Mouse (Mus musculus) midbrain, embryonic 13.5 days (tissue): ENCODE measurements at regions not wholly inside any gene's neighbourhood (a gene's known extent, or its start where the extent isn't known, plus 50 kb on each side); places are given as distances from the start of the nearest gene placed in this dataset.

ENCODE experiments used
- ATAC-seq: fragments of 200-750 bp; cut with Nextera tagmentation; 2 replicates; pipeline ENCODE4 v1.8.0; 2017; ENCODE audit warnings: mild to moderate bottlenecking, moderate TSS enrichment, moderate library complexity
- H3K27ac ChIP-seq: fragments of 300-500 bp; sonication (generic); 2 replicates; pipeline ENCODE4 v1.5.1; 2015; ENCODE audit warnings: inconsistent platforms, mild to moderate bottlenecking, moderate library complexity
- H3K27me3 ChIP-seq: fragments of 300-500 bp; sonication (generic); 2 replicates; pipeline ENCODE4 v1.6.1; 2015; ENCODE audit warnings: mild to moderate bottlenecking, inconsistent platforms
- H3K36me3 ChIP-seq: fragments of 300-500 bp; sonication (generic); 2 replicates; pipeline ENCODE4 v1.6.1; 2015; ENCODE audit warnings: mild to moderate bottlenecking, inconsistent platforms
- H3K4me1 ChIP-seq: fragments of 300-500 bp; sonication (generic); replicated peaks from 2 replicates; pipeline ENCODE4 v1.6.1; 2015; ENCODE audit warnings: inconsistent platforms
- H3K4me2 ChIP-seq: fragments of 300-500 bp; sonication (generic); replicated peaks from 2 replicates; pipeline ENCODE4 v1.6.1; 2015; ENCODE audit warnings: moderate library complexity, mild to moderate bottlenecking, inconsistent platforms
- H3K4me3 ChIP-seq: fragments of 300-500 bp; sonication (generic); replicated peaks from 2 replicates; pipeline ENCODE4 v1.5.1; 2015; ENCODE audit warnings: mild to moderate bottlenecking, inconsistent platforms
- H3K9ac ChIP-seq: fragments of 300-500 bp; sonication (generic); replicated peaks from 2 replicates; pipeline ENCODE4 v1.6.1; 2015; ENCODE audit warnings: mild to moderate bottlenecking, inconsistent platforms
- H3K9me3 ChIP-seq: fragments of 300-500 bp; sonication (generic); 2 replicates; pipeline ENCODE4 v1.6.1; 2016; ENCODE audit warnings: mild to moderate bottlenecking, inconsistent platforms
- WGBS: fragments of 180-500 bp; shearing (Covaris S2); methylation state at CpG from one replicate; pipeline ENCODE4 v1.1.7; 2015; 5-methylcytosine and 5-hydroxymethylcytosine counted together

DNA sequence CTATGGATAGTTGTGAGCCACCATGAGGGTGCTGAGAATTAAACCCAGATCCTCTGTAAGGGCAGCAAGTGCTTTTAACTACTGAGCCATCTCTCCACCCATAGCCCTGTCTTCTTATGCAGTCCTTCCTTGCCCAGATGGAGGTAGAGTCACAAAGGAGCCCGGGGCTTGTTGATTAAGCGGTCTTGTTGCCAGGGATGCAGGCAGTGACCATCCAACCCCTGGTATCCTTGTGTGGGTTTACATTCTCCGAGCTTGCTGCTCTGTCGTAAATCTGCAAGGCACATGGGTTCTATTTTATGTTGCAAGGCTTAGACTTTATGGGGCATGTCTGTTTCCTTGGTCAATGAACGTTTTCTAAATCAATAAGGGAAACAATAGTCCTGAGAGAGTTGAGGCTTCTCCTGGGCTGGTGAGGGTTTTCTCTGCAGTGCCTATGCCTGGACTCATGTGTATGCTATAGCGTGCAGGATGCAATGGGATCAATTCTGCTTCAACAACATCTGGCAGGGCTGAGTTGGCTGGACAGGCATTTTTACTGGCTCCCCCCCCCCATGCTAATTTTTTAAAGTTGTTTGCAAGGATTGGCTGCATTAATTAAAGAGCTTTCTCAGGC lies 150.7 kb upstream of the Cops8 start:
- peaks cover 15% of the 10 kb centered on the region for H3K4me1 ChIP-seq
- 0 out of 2 replicates have a peak, but pooled peaks cover 2% of the 10 kb centered on the region for H3K27me3 ChIP-seq
- H3K36me3 ChIP-seq, result no peaks in the 10 kb centered on the region
- H3K27ac ChIP-seq, result no peak overlapping the region
- no peak overlapping the region for H3K9ac ChIP-seq
- no peak overlapping the region for H3K4me2 ChIP-seq
- ATAC-seq, result no peak
- no peaks in the 10 kb centered on the region for H3K9me3 ChIP-seq
- WGBS, result 70% methylated on average over 6 of the region's 6 CpGs
- H3K4me3 ChIP-seq, result no peak overlapping the region

DNA sequence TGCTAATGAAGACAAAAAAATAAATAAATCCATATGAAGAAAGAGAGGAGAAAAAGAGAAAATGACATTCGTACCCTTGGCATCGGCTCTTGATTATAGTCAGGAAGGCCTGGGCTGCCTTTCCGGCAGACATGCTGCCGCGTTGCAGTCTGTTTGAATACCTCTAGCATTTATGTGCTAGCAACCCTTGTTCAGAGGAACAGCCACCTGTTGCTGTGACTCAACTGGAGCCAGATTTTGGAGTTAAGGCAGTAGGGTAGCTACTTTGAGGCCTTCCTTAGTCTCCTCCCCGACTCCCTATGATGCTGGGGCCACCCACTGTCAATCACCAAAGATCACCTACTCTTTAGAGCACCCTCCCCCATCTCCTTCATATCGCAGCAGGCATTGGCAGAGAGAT lies 148.5 kb upstream of the Cops8 start:
- H3K27me3 ChIP-seq, result 0 out of 2 replicates have a peak, but pooled peaks cover 2% of the 10 kb centered on the region
- H3K36me3 ChIP-seq, result no peaks in the 10 kb centered on the region
- H3K9ac ChIP-seq, result no peak overlapping the region
- WGBS, result 66% methylated on average over 7 of the region's 7 CpGs
- peaks cover 30% of the 10 kb centered on the region for H3K4me1 ChIP-seq
- H3K9me3 ChIP-seq, result no peaks in the 10 kb centered on the region
- H3K4me2 ChIP-seq, result no peak overlapping the region
- H3K4me3 ChIP-seq, result no peak overlapping the region
- no peak for ATAC-seq
- no peak overlapping the region for H3K27ac ChIP-seq

DNA sequence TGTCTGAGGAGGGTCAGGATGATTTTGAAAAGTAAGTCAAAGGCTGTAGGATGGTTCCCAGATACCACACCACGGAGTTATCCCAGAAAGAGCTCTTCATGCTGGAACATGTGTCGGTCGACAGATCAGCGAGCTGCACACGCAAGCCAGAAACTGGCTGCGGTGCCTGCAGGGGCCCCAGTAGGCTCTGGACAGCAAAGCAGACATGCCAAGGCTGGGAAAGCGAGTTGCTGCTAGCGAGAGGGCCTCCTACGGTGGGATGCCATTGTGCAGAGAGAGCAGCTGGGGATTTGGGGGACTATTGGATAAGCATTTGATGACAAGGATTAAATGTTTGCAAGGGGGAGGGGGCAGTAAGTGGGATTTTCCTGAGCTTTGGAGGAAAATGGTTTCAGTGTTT lies 145.4 kb upstream of the Cops8 start:
- H3K4me2 ChIP-seq, result peak overlapping the region; percentile 33
- 3% methylated on average over 9 of the region's 9 CpGs for WGBS
- peak; percentile 79 for ATAC-seq
- peak overlapping the region; percentile 57 for H3K27ac ChIP-seq
- H3K27me3 ChIP-seq, result 0 out of 2 replicates have a peak, but pooled peaks cover 2% of the 10 kb centered on the region
- no peak overlapping the region for H3K9ac ChIP-seq
- H3K4me3 ChIP-seq, result no peak overlapping the region
- H3K9me3 ChIP-seq, result no peaks in the 10 kb centered on the region
- no peaks in the 10 kb centered on the region for H3K36me3 ChIP-seq
- H3K4me1 ChIP-seq, result peaks cover 26% of the 10 kb centered on the region

DNA sequence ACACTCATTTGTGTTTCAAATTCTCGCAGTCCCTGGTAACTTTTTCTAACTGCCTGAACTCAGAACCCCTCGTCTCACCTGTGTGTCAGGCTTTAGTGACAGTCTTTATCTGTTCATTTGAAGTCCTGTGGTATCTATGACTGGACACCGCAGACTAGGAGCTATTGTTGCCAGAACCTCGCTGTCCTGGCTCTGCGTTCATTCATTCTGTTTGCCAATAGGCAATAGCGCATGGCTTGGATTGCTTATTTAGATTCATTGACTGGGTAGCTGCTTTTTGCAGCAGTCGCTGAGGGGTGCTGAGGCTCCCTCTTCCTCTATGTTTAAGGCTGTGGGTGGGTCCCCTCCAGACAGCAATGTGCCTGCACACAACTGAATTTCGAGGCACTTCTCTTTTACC lies 144.6 kb upstream of the Cops8 start:
- 32% methylated on average over 8 of the region's 8 CpGs for WGBS
- ATAC-seq, result no peak

DNA sequence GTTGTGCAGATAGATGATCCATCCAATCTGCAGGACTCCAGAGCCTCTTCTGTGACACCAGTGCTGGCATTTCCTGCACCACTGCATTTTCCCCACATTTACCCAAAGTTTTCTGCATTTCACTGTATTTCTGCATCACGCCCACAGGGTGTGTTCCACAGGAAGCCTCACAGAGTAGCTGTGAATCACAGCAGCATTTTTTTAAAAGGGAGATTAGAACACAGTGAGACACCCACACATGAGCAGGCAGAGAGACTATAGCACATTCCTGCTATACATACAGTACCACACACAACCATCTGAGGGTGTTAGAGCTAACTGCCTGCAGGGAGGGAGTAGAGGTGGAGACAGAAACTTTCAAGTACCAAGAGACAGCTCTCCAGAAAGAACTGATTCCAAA lies 141.1 kb upstream of the Cops8 start:
- Histone ChIP-seq H3K9ac (no peak overlapping the region), H3K4me3 (no peak overlapping the region), H3K36me3 (no peaks in the 10 kb centered on the region), H3K27ac (no peak overlapping the region), H3K9me3 (no peaks in the 10 kb centered on the region), H3K27me3 (no peaks in the 10 kb centered on the region), H3K4me2 (no peak overlapping the region), H3K4me1 (peaks cover 19% of the 10 kb centered on the region)
- ATAC-seq, result no peak
- 84% methylated on average over 1 of the region's 1 CpGs for WGBS

More for the DNA sequence above, 144.6 kb upstream of the Cops8 start:
- no peak overlapping the region for H3K9ac ChIP-seq
- H3K36me3 ChIP-seq, result no peaks in the 10 kb centered on the region
- 0 out of 2 replicates have a peak, but pooled peaks cover 2% of the 10 kb centered on the region for H3K27me3 ChIP-seq
- H3K27ac ChIP-seq, result no peak overlapping the region
- H3K4me1 ChIP-seq, result peaks cover 26% of the 10 kb centered on the region
- no peak overlapping the region for H3K4me2 ChIP-seq
- no peak overlapping the region for H3K4me3 ChIP-seq
- no peaks in the 10 kb centered on the region for H3K9me3 ChIP-seq

DNA sequence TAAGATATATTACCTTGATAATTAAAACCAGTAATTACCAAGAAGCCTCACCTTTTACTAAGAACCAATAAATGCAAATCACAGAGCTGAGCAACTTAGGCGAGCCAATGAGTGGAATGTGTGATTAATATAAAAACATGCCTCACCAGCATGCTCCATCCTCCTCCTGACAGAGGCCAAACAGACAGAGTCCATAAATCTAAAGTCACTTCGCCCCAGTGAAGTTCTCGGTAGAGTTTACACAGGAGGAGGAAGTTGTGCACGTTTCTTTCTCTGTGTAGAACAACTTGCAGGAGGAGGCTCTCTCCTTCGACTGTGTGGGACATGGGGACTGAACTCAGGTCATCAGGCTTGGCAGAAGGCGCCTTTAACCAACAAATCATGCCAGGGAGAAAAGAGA lies 139.5 kb upstream of the Cops8 start:
- no peak overlapping the region for H3K27ac ChIP-seq
- H3K4me3 ChIP-seq, result no peak overlapping the region
- H3K4me2 ChIP-seq, result no peak overlapping the region
- H3K4me1 ChIP-seq, result peaks cover 6% of the 10 kb centered on the region
- no peaks in the 10 kb centered on the region for H3K36me3 ChIP-seq
- ATAC-seq, result no peak
- H3K9ac ChIP-seq, result no peak overlapping the region
- H3K27me3 ChIP-seq, result no peaks in the 10 kb centered on the region
- WGBS, result 88% methylated on average over 6 of the region's 6 CpGs
- no peaks in the 10 kb centered on the region for H3K9me3 ChIP-seq

DNA sequence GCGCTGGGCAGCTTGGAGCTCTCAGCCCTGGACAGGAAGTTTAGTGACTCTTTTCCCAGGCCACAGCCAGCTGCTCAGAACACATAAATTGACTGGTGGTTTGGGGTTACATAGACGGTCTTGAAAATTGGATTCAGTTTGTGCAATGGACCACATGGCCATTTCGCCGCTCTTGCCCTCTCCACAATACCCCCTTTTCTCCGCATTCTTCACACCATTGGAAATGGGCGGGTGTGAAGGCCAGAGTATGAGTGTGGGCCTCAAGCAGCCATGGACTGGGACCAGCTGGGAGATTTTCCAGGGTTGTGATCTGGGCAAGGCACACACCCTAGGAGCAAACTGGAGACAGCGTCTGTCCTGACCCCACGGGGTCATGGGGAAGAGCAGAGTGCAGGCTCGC lies 135.1 kb upstream of the Cops8 start:
- Histone ChIP-seq H3K9me3 (no peaks in the 10 kb centered on the region), H3K4me1 (peaks cover 11% of the 10 kb centered on the region), H3K36me3 (no peaks in the 10 kb centered on the region), H3K9ac (no peak overlapping the region), H3K27me3 (peaks cover 2% of the 10 kb centered on the region; the same call in 1 of the 2 replicates), H3K27ac (no peak overlapping the region), H3K4me2 (no peak overlapping the region), H3K4me3 (no peak overlapping the region)
- 62% methylated on average over 9 of the region's 9 CpGs for WGBS
- no peak for ATAC-seq

DNA sequence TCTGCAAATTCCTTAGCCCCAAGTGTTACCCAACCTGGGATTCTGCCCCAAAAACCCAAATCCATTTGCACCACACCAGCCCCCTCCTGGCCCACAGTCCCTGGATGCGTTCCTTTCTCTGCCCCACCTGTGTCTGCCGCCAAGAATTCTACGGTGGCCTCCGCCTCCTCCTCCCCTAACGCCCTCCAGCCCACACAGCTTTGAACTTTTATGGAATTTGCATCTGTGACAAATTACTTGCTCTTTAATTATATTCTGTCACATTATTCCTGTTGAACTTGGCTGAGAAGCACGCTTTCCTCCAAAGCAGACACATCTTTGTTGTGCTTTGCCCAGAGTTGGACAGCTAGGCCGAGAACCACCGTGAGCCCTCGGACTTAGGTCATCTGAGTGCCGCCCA lies 131.8 kb upstream of the Cops8 start:
- ATAC-seq, result no peak
- Histone ChIP-seq H3K9ac (no peak overlapping the region), H3K4me1 (peaks cover 29% of the 10 kb centered on the region), H3K4me3 (no peak overlapping the region), H3K4me2 (no peak overlapping the region), H3K9me3 (no peaks in the 10 kb centered on the region), H3K27ac (no peak overlapping the region), H3K27me3 (peaks cover 2% of the 10 kb centered on the region), H3K36me3 (no peaks in the 10 kb centered on the region)
- 73% methylated on average over 10 of the region's 10 CpGs for WGBS

DNA sequence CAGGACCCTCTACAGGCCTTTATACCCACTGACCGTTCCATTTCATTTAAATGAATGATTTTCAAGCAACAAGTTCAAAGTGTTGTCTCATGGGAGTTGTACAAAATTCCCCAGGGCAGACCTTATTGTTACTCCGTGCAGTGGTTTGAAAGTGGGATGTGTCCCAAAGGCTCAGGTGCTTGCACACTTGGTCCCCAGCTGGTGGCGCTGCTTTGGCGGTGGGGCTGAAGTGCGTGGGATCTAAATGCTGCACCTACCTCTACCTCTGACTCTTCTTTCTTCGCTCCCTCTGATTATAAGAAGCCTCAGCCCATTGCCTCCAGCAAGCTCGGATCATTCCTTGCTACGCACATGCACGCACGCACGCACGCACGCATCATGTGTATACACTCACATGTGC lies 131.0 kb upstream of the Cops8 start:
- no peak overlapping the region for H3K4me2 ChIP-seq
- H3K27me3 ChIP-seq, result peaks cover 2% of the 10 kb centered on the region
- no peaks in the 10 kb centered on the region for H3K36me3 ChIP-seq
- H3K9me3 ChIP-seq, result no peaks in the 10 kb centered on the region
- ATAC-seq, result no peak
- peaks cover 36% of the 10 kb centered on the region for H3K4me1 ChIP-seq
- H3K4me3 ChIP-seq, result no peak overlapping the region
- WGBS, result 91% methylated on average over 13 of the region's 13 CpGs
- no peak overlapping the region for H3K27ac ChIP-seq
- H3K9ac ChIP-seq, result no peak overlapping the region

DNA sequence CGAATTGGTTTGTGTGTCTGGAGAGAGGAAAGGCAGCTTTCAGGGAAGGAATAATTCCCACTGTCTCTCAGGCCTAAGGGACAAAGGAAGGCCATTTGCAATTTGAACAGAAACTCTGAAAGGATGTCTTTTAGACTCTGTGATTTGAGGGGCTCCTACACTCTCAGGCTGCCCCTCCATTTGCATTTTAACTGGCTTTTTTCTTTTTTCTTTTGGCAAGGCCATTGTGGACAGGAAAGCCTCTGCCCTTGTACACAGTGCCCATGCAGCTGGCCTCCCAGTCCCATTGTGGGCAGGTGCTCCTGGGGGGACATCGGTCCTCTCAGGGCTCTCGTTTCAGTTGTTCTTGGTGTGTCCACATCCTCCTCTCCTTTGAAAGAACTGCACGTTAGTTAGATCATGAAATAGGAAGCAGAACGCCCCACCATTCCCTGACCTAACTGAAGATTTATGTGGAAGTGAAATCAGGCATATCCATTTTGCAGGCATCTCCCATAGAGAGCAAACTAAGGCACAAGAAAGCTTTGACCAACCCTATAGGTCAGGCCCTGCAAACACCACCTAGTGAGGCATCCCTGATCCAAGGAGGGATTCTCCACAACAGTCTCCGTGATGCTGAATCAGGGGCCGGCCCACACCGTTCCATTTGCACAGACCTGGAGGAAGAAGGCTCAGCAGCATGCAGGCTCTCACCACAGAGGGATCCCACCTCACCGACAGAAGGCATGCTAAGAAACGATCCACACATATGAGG lies 127.5 kb upstream of the Cops8 start:
- ATAC-seq, result peak; percentile 83
- Histone ChIP-seq H3K36me3 (no peaks in the 10 kb centered on the region), H3K4me2 (no peak overlapping the region), H3K9me3 (no peaks in the 10 kb centered on the region), H3K4me1 (peaks cover 39% of the 10 kb centered on the region), H3K27me3 (no peaks in the 10 kb centered on the region; the same call in 1 of the 2 replicates), H3K27ac (peak overlapping the region; percentile 61), H3K4me3 (no peak overlapping the region), H3K9ac (0 out of 2 replicates have a peak overlapping the region, but pooled peaks have one; percentile 14)
- WGBS, result 29% methylated on average over 10 of the region's 10 CpGs

DNA sequence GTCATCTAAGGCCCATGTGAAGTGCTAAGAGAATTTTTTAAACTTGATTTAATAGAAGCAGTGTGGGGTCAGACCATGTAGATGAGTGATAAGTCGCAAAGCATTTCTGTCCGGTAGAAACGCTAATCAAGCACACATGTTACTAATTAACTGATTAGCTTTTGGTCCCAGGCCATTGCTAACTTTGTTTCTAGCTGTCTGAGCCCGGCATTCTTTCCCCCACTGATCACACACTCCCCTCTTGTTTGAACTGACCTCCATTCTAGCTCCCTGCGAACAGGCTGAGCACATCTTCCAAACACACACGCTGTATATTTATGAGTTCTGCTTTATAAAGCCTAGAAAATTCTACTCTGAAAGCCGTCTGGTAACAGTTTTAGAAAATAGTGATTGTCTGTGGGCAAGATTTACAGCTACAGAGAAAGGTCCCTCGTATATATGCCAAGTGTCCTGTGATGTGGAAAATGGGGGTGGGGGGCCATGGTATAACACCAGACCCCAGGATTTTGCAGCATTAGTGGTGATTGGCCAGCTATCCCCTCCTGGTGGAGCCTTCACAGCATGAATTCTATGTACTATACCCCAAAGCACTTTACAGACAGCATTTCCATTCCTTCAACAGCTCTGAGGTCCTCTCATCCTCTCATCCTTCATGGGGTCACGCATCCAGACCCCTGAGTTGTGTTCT lies 126.1 kb upstream of the Cops8 start:
- H3K27ac ChIP-seq, result no peak overlapping the region
- H3K4me1 ChIP-seq, result peaks cover 29% of the 10 kb centered on the region
- no peaks in the 10 kb centered on the region; the same call in 1 of the 2 replicates for H3K27me3 ChIP-seq
- 47% methylated on average over 9 of the region's 9 CpGs for WGBS
- no peak for ATAC-seq
- no peak overlapping the region for H3K4me3 ChIP-seq
- no peak overlapping the region for H3K9ac ChIP-seq
- no peaks in the 10 kb centered on the region for H3K36me3 ChIP-seq
- H3K4me2 ChIP-seq, result no peak overlapping the region
- no peaks in the 10 kb centered on the region for H3K9me3 ChIP-seq

DNA sequence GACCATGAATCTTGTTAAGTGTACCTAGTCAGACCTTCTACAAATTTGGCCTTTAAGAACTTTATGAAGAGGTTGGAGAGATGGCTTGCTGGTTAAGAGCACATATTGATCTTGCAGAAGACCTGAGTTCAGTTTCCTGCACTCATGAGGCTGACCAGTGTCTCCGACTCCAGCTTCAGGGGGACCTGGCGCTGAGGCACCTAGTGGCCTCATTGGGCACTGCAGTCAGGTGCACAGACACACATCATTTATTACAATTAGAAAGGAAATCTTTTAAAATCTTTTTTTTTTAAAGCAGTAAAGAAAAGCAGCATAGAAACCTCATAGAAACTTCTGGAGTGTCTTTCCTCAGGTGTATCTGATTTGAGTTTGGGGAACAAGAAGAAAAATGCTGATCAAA lies 123.9 kb upstream of the Cops8 start:
- no peak for ATAC-seq
- H3K36me3 ChIP-seq, result no peaks in the 10 kb centered on the region
- no peaks in the 10 kb centered on the region for H3K27me3 ChIP-seq
- WGBS, result 90% methylated on average over 2 of the region's 2 CpGs
- no peaks in the 10 kb centered on the region for H3K9me3 ChIP-seq
- no peak overlapping the region for H3K9ac ChIP-seq
- no peak overlapping the region for H3K27ac ChIP-seq
- no peak overlapping the region for H3K4me3 ChIP-seq
- H3K4me2 ChIP-seq, result no peak overlapping the region
- H3K4me1 ChIP-seq, result peaks cover 29% of the 10 kb centered on the region
